Mouse (Mus musculus) CD8-positive naive resting alpha-beta T cell, adult 2 months (primary cell): ENCODE data around the gene Stx8.

Experiments used
- DNase-seq, 2 experiments: peaks; one replicate each; pipeline ENCODE4 v3.0.0; 2022; ENCODE audit warnings: low read depth in 2 of 2, low spot score in 2 of 2

The Stx8 gene

GRCm38 (mm10) chr11:68195693-68196176, 229.7 kb downstream of the Stx8 start:
- no peak for DNase-seq

- DNase-seq = no peak
These were observed 230.6 kb downstream of the Stx8 start for GRCm38 (mm10) chr11:68196566-68196965.

- DNase-seq = no peak
These were observed 231.5 kb downstream of the Stx8 start for GRCm38 (mm10) chr11:68197471-68197870.

GRCm38 (mm10) chr11:68198696-68199095, 232.7 kb downstream of the Stx8 start:
- DNase-seq = no peak

GRCm38 (mm10) chr11:68199103-68199502, 233.1 kb downstream of the Stx8 start:
- DNase-seq = peak in 1 of 2 experiments; percentile 8

- DNase-seq = no peak
These were observed 233.9 kb downstream of the Stx8 start for GRCm38 (mm10) chr11:68199801-68200423.

- DNase-seq = no peak
These were observed 234.5 kb downstream of the Stx8 start for GRCm38 (mm10) chr11:68200500-68200899.

- no peak for DNase-seq
These were observed 235.1 kb downstream of the Stx8 start for GRCm38 (mm10) chr11:68201063-68201462.

GRCm38 (mm10) chr11:68201811-68202459, 235.9 kb downstream of the Stx8 start:
- DNase-seq = no peak

GRCm38 (mm10) chr11:68202561-68202960, 236.6 kb downstream of the Stx8 start:
- no peak for DNase-seq

- no peak for DNase-seq
These were observed 237.8 kb downstream of the Stx8 start for GRCm38 (mm10) chr11:68203658-68204315.

- no peak for DNase-seq
These were observed 238.4 kb downstream of the Stx8 start for GRCm38 (mm10) chr11:68204407-68204806.

- DNase-seq = no peak
These were observed 239.7 kb downstream of the Stx8 start for GRCm38 (mm10) chr11:68205572-68206229.

- no peak for DNase-seq
These were observed 242.0 kb downstream of the Stx8 start for GRCm38 (mm10) chr11:68208023-68208422.

GRCm38 (mm10) chr11:68208582-68208981, 242.6 kb downstream of the Stx8 start:
- no peak for DNase-seq

GRCm38 (mm10) chr11:68209506-68209905, 243.5 kb downstream of the Stx8 start:
- no peak for DNase-seq

- DNase-seq = no peak
These were observed 244.7 kb downstream of the Stx8 start for GRCm38 (mm10) chr11:68210714-68211113.

- DNase-seq = no peak
These were observed 246.1 kb downstream of the Stx8 start for GRCm38 (mm10) chr11:68211924-68212578.

GRCm38 (mm10) chr11:68213896-68214295, 247.9 kb downstream of the Stx8 start:
- DNase-seq = no peak

- DNase-seq = no peak
These were observed 248.7 kb downstream of the Stx8 start for GRCm38 (mm10) chr11:68214496-68215205.
